Mouse (Mus musculus) neural tube, embryonic 14.5 days (tissue): ENCODE data around the gene Atp5d. TPM values are rescaled to one million over a fixed set of nuclear protein-coding genes. Genes with fewer than 3 reads are reported as not detected.

Experiments used
- ATAC-seq: fragments of 200-750 bp; cut with Nextera tagmentation; 2 replicates; pipeline ENCODE4 v1.8.0; 2017; ENCODE audit warnings: low read depth, mild to moderate bottlenecking, moderate TSS enrichment, moderate library complexity
- H3K27ac ChIP-seq: fragments of 300-500 bp; sonication (generic); 2 replicates; pipeline ENCODE4 v1.5.1; 2014; ENCODE audit warnings: low read depth, mild to moderate bottlenecking, control low read depth, low read length, moderate library complexity, mixed read lengths
- H3K27me3 ChIP-seq: fragments of 300-500 bp; sonication (generic); 2 replicates; pipeline ENCODE4 v1.6.1; 2014; ENCODE audit warnings: low read length; ENCODE audit not compliant: control insufficient read depth, insufficient read depth
- H3K36me3 ChIP-seq: fragments of 300-500 bp; sonication (generic); 2 replicates; pipeline ENCODE4 v1.6.1; 2014; ENCODE audit warnings: low read length, mixed read lengths; ENCODE audit not compliant: control insufficient read depth, insufficient read depth
- H3K4me1 ChIP-seq: fragments of 300-500 bp; sonication (generic); 2 replicates; pipeline ENCODE4 v1.6.1; 2014; ENCODE audit warnings: low read length; ENCODE audit not compliant: control insufficient read depth, insufficient read depth
- H3K4me2 ChIP-seq: fragments of 300-500 bp; sonication (generic); 2 replicates; pipeline ENCODE4 v1.6.1; 2014; ENCODE audit warnings: mild to moderate bottlenecking, low read depth, low read length, control low read depth
- H3K4me3 ChIP-seq: fragments of 300-500 bp; sonication (generic); 2 replicates; pipeline ENCODE4 v1.5.1; 2014; ENCODE audit warnings: low read depth, low read length, control low read depth, mixed read lengths
- H3K9ac ChIP-seq: fragments of 300-500 bp; sonication (generic); replicated peaks from 2 replicates; pipeline ENCODE4 v1.6.1; 2014; ENCODE audit warnings: low read depth, mild to moderate bottlenecking, control low read depth, low read length, mixed read lengths
- H3K9me3 ChIP-seq: fragments of 300-500 bp; sonication (generic); 2 replicates; pipeline ENCODE4 v1.6.1; 2016; ENCODE audit warnings: low read length; ENCODE audit not compliant: control insufficient read depth
- WGBS: fragments of 180-500 bp; shearing (Covaris S2); extraction: QIAGEN DNeasy Blood & Tissue Kit; methylation state at CpG from one replicate; pipeline ENCODE4 v1.1.7; 2014; 5-methylcytosine and 5-hydroxymethylcytosine counted together
- polyA plus RNA-seq: library from polyadenylated mRNA; unstranded; fragments of >200 nt; fragmentation: Nextera tagmentation; extraction: Ambion mirVana; gene quantifications from 2 replicates; pipeline ENCODE4 v1.2.1, GENCODE M21; 2014

The Atp5d gene
- polyA plus RNA-seq, 1 experiment from 2014 or later: 519 TPM

DNA sequence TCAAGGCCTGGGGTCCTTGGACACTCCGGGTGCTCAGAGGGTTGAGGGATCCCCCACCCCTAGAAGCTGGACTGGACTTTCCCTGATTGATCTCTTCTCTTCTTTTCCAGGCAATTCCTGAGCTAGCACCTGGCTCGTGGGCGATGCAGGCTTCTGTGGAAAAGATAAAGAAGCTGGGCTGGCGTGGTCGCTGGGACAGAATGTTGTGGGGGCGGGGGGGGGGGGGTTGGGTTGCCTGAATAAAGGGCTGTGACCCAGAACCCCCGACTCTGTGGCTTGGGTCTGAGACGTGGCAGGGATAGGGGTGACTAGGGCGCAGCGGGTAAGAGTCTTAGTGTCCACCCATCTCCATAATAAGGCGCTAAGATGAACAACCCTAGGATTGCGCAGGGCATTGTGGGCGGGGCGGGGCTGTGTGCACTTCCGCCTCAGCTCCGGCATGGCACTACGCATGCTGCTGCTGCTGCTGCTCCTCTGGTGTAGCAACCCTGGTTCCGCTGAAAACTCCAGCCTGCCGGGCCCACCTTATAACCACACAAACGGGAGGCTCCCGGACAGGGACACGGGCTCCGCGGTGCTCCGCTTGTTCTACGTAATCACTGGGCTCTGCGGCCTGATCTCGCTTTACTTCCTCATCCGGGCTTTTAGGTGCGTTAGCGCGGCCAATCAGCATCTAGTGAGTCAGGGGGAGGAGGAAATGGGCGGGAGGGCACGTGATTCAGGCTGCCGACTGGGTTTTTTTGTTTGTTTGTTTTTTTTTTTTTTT lies 34.3 kb downstream of the Atp5d start, which contains the start of gene 1600002K03Rik:
1600002K03Rik (plus strand) TSS at position 418 of the 766 bp plus-strand sequence.
- ATAC-seq: peak; percentile 71
- peaks cover 30% of the 10 kb centered on the region for H3K4me1 ChIP-seq
- H3K9me3 ChIP-seq: no peaks in the 10 kb centered on the region
- peak within 1 kb of the TSS; percentile 62 for H3K9ac ChIP-seq
- H3K36me3 ChIP-seq: peaks cover 26% of the 10 kb centered on the region
- peak within 1 kb of the TSS; percentile 63 for H3K4me2 ChIP-seq
- peak within 1 kb of the TSS; percentile 43 for H3K4me3 ChIP-seq
- WGBS: 6% methylated on average over 35 of the region's 35 CpGs
- H3K27ac ChIP-seq: peak within 1 kb of the TSS; percentile 85
- no peaks in the 10 kb centered on the region for H3K27me3 ChIP-seq

DNA sequence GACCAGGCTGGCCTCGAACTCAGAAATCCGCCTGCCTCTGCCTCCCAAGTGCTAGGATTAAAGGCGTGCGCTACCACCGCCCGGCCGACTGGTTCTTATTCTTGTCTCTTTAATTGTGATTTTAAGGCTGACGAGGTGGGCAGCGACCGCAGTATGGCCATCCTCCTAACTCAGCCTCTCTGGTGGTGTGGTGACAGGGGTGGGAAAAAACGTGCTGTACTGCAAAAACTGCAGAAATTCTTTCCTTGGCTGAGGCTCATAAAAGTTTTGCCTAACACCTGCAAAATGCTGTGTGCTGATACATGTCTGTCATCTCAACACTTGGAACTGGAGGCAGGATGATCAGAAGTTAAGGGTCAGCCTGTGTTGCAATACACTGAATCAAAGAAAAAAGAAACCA lies 34.9 kb downstream of the Atp5d start:
- peak overlapping the region; percentile 85 for H3K27ac ChIP-seq
- H3K36me3 ChIP-seq: peaks cover 26% of the 10 kb centered on the region
- peak overlapping the region; percentile 43 for H3K4me3 ChIP-seq
- WGBS: 6% methylated on average over 11 of the region's 11 CpGs
- no peaks in the 10 kb centered on the region for H3K27me3 ChIP-seq
- ATAC-seq: no peak
- H3K9me3 ChIP-seq: no peaks in the 10 kb centered on the region
- peaks cover 30% of the 10 kb centered on the region for H3K4me1 ChIP-seq
- peak overlapping the region; percentile 46; the same call in 1 of the 2 replicates for H3K9ac ChIP-seq
- peak overlapping the region; percentile 63 for H3K4me2 ChIP-seq

DNA sequence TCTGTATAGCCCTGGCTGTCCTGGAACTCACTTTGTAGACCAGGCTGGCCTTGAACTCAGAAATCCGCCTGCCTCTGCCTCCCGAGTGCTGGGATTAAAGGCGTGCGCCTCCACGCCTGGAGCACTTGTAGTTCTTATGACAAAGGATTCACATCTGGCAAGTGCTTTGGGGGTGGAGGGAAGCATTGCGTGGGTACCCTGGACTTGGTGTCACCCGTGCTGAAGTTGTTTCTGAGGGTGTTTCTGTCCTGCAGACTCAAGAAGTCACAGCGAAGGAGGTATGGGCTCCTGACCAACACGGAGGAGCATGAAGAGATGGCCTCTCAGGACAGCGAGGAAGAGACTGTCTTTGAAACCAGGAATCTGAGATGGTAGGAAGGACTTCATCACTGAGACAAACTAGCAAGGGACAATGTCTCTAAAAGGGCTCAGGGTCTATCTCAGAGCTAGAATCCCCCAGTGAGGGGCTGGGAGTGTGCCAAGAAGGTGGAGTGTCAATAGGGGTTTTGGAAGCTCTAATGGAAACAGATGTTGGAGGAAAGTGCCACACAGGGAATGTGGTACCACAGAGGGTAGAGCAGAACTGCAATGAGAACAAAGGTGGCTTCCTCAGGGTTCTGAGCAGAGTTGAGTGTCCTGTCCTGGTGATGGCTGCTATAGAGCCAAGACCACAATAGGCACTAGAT lies 35.7 kb downstream of the Atp5d start:
- Histone ChIP-seq H3K4me2 (no peak overlapping the region), H3K27ac (no peak overlapping the region), H3K4me3 (no peak overlapping the region), H3K36me3 (peaks cover 26% of the 10 kb centered on the region), H3K27me3 (no peaks in the 10 kb centered on the region), H3K9me3 (no peaks in the 10 kb centered on the region), H3K4me1 (peaks cover 25% of the 10 kb centered on the region), H3K9ac (no peak overlapping the region)
- ATAC-seq: no peak
- WGBS: 87% methylated on average over 10 of the region's 10 CpGs

DNA sequence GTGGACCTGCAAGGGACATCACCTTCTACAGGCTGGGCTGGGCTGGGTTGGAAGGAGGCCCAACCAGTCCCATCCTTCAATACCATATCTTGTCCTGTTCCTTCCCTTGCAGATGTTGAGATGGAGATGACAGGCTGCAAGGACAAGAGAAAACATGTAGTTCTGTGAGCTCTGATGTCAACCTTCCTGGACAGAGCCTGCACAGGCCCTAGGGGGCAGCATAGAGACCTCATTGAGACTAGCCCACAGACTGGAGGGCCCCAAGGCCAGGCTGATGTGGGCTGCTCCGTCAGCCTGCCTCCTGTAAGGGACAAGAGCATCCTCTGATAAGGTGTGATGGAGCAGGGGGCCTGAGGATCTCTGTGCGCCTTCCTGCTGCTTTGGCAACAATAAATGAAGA lies 36.3 kb downstream of the Atp5d start:
- no peak overlapping the region for H3K4me3 ChIP-seq
- H3K4me1 ChIP-seq: peaks cover 20% of the 10 kb centered on the region
- H3K4me2 ChIP-seq: no peak overlapping the region
- no peak for ATAC-seq
- no peak overlapping the region for H3K9ac ChIP-seq
- H3K27ac ChIP-seq: no peak overlapping the region
- no peaks in the 10 kb centered on the region for H3K27me3 ChIP-seq
- 65% methylated on average over 2 of the region's 2 CpGs for WGBS
- no peaks in the 10 kb centered on the region for H3K9me3 ChIP-seq
- peaks cover 24% of the 10 kb centered on the region for H3K36me3 ChIP-seq

DNA sequence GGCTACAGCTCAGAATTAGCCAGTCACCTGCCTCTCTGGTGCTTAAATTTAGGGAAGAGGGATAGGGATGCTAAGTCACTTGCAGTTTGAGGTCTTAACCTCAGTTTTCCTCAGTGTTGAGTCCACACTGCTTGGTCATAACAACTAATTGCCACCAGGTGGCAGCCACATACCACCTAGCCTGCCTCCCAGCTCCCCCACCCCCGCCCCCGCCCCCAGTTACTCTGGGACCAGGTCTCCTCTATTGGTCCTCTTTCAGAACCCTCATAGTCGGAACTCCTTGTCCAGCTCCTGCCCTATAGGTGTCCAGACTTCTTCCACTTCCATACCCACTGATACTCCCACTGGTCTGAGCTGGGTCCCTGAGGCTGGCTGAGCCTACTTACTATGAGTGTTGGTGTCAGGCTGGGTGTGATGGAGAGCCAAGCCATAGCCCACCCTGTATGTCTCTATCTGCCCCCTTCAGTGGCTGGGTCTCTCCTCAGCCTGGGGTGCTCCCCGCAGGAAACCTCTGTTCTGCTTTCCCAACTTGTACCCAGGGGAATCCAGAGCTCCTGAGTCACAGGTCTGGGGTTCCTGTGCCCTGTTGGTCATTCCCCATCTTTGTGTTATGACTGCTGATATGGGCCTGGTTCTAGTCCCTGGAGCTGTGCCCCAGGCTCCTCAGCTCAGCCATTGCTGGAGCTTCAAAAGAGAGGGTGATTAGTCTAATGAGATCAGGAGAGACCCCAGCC lies 37.3 kb downstream of the Atp5d start:
- peaks cover 14% of the 10 kb centered on the region for H3K36me3 ChIP-seq
- ATAC-seq: no peak
- no peak overlapping the region for H3K27ac ChIP-seq
- H3K27me3 ChIP-seq: no peaks in the 10 kb centered on the region
- 0 out of 2 replicates have a peak overlapping the region, but pooled peaks have one; percentile 4 for H3K4me3 ChIP-seq
- H3K9ac ChIP-seq: no peak overlapping the region
- H3K9me3 ChIP-seq: no peaks in the 10 kb centered on the region
- 17% methylated on average over 4 of the region's 4 CpGs for WGBS
- H3K4me1 ChIP-seq: peaks cover 25% of the 10 kb centered on the region
- no peak overlapping the region for H3K4me2 ChIP-seq

DNA sequence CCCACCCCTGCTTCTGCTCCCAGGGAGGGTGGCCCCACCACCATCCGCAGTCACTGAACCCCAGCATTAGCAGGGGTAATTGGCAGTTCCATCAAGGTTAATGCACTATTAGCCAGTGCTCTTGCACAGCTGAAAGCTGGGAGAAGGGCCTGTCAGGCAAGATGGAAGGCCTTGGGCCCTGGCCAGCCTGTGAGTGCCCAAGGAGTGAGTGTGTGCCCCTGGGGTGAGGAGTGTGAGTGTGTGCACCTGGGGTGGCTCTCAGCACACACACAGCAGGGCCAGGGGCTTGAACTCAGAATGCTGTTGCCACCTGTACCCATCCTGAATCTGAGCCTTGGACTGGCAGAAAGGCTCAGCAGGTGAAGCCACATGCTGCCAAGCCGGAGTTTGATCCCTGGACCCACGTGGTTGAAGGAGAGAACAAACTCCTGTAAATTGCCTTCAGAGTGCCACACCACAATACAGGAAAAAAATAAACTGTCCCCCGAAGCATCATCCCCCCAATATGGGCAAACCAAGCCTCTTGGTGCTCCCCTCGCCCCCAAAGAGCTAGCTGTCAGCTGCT lies 37.9 kb downstream of the Atp5d start:
- Histone ChIP-seq H3K36me3 (peaks cover 10% of the 10 kb centered on the region), H3K9me3 (no peaks in the 10 kb centered on the region), H3K27me3 (no peaks in the 10 kb centered on the region), H3K4me3 (0 out of 2 replicates have a peak overlapping the region, but pooled peaks have one; percentile 4), H3K27ac (no peak overlapping the region), H3K4me2 (no peak overlapping the region), H3K9ac (no peak overlapping the region), H3K4me1 (peaks cover 31% of the 10 kb centered on the region)
- 85% methylated on average over 5 of the region's 5 CpGs for WGBS
- ATAC-seq: no peak

DNA sequence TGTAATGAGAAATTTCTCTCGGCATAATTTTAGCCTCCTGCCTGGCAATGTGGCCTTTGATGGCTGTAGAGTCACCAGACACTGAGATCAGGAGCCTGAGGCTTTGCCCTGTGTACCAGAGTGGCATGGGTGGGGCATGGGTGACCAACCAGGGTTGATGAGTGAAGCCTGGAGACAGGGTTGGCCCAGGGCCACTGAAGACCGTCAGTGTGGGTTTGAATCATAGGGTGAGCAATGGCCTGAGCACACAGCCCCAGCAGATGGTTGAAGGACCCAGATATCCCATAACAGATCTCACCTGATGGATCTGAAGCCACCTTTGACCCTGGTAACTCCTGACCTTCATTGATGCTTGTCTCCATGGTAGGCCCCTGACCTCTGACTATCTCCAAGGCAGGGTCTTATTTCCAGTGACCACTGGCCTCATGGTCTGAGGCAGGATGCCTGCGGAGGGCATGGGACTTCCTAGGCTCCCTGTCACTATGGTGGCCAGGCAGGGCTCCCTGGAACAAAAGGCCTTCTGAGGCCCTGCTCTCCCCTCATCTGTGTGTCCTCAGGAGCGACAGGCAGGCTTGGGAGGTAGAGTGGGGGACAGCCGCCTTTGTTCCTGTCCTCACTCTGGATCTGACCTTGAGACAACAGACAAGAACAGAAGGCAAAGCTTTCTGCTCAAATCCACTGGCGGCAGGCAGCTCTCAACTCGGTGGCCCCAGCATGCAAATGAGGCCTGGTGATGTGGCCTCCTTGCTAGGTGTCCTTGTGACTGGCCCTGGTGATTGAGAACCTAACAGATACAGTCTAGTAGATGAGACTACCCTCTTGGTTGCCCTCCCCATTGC lies 39.2 kb downstream of the Atp5d start:
- no peak for ATAC-seq
- Histone ChIP-seq H3K9ac (no peak overlapping the region), H3K4me2 (no peak overlapping the region), H3K36me3 (no peaks in the 10 kb centered on the region), H3K4me1 (peaks cover 25% of the 10 kb centered on the region), H3K4me3 (no peak overlapping the region), H3K27ac (no peak overlapping the region), H3K27me3 (no peaks in the 10 kb centered on the region), H3K9me3 (no peaks in the 10 kb centered on the region)
- 63% methylated on average over 7 of the region's 7 CpGs for WGBS
